Mouse (Mus musculus) neural tube, embryonic 15.5 days (tissue): ENCODE results near the gene Fam83c. TPM values are rescaled to one million over a fixed set of nuclear protein-coding genes. Genes with fewer than 3 reads are reported as not detected.

Experiments used
- ATAC-seq: fragments of 200-750 bp; cut with Nextera tagmentation; 2 replicates; pipeline ENCODE4 v1.8.0; 2017; ENCODE audit warnings: mild to moderate bottlenecking, moderate TSS enrichment, moderate library complexity; ENCODE audit not compliant: low FRiP score
- H3K27ac ChIP-seq: fragments of 300-500 bp; sonication (generic); replicated peaks from 2 replicates; pipeline ENCODE4 v1.5.1; 2015; ENCODE audit warnings: mild to moderate bottlenecking, inconsistent platforms
- H3K27me3 ChIP-seq: fragments of 300-500 bp; sonication (generic); replicated peaks from 2 replicates; pipeline ENCODE4 v1.6.1; 2015; ENCODE audit warnings: inconsistent platforms
- H3K36me3 ChIP-seq: fragments of 300-500 bp; sonication (generic); 2 replicates; pipeline ENCODE4 v1.6.1; 2015; ENCODE audit warnings: inconsistent platforms
- H3K4me1 ChIP-seq: fragments of 300-500 bp; sonication (generic); 2 replicates; pipeline ENCODE4 v1.6.1; 2015; ENCODE audit warnings: inconsistent platforms
- H3K4me2 ChIP-seq: fragments of 300-500 bp; sonication (generic); 2 replicates; pipeline ENCODE4 v1.6.1; 2015; ENCODE audit warnings: inconsistent platforms, mild to moderate bottlenecking, moderate library complexity
- H3K4me3 ChIP-seq: fragments of 300-500 bp; sonication (generic); replicated peaks from 2 replicates; pipeline ENCODE4 v1.5.1; 2015; ENCODE audit warnings: mild to moderate bottlenecking, inconsistent platforms
- H3K9ac ChIP-seq: fragments of 300-500 bp; sonication (generic); replicated peaks from 2 replicates; pipeline ENCODE4 v1.6.1; 2015; ENCODE audit warnings: mild to moderate bottlenecking, inconsistent platforms
- H3K9me3 ChIP-seq: fragments of 300-500 bp; sonication (generic); replicated peaks from 2 replicates; pipeline ENCODE4 v1.6.1; 2016; ENCODE audit warnings: inconsistent platforms
- WGBS: fragments of 180-500 bp; shearing (Covaris S2); methylation state at CpG from one replicate; pipeline ENCODE4 v1.1.7; 2015; ENCODE audit warnings: mixed read lengths; 5-methylcytosine and 5-hydroxymethylcytosine counted together
- polyA plus RNA-seq: library from polyadenylated mRNA; unstranded; fragments of >200 nt; fragmentation: Nextera tagmentation; extraction: Ambion mirVana; gene quantifications from 2 replicates; pipeline ENCODE4 v1.2.1, GENCODE M21; 2015

Gene Fam83c
- polyA plus RNA-seq = 0.52 and 0.72 TPM in 2 replicates

DNA sequence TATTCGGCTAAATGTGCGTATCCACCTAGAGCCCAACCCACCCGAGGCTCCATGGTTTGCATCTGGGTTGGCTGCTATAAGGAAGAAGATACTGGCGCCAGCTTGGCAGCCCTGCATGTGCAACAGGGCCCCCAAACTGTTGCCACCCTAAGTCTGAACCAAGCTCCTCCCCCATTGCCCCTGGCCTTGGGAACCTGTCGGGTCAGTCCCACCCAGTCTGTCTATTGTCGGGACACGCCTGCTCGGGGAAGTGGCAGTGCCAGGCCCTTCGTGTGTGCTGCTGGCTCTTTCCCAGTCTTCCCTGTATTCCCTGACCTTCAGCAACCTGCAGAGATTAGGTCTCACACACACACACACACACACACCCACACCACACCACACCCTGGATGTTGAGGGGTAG lies at the start of gene Fam83c:
Gene Fam83c (minus strand): TSS at position 123 of the 400 bp plus-strand sequence.
- no peaks in the 10 kb centered on the region for H3K36me3 ChIP-seq
- H3K27me3 ChIP-seq = no peaks in the 10 kb centered on the region
- no peak within 1 kb of the TSS for H3K4me2 ChIP-seq
- H3K4me1 ChIP-seq = no peaks in the 10 kb centered on the region
- H3K4me3 ChIP-seq = no peak within 1 kb of the TSS
- H3K27ac ChIP-seq = no peak within 1 kb of the TSS
- WGBS = 63% methylated on average over 9 of the region's 9 CpGs
- no peak within 1 kb of the TSS for H3K9ac ChIP-seq
- H3K9me3 ChIP-seq = no peaks in the 10 kb centered on the region
- no peak for ATAC-seq

DNA sequence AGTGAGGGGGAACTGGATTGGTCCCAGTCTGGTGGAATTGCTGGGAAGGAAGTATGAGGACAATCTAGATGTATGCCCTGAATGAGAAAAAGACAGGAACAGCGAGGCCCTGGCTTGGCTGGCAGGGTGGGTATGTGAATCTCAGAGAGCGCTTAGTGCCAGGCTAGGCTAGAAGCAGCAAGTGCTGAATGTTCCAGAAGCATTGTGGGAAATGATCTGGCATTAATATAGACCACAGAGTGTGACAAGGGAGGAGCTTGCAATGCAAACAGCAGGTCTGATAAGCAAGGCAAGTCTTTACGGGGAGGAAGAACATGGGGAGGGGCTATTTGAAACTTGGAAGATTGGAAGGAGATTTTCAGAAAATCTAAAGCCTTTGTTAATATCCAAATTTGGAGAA lies 47.4 kb upstream of the Fam83c start:
- H3K9me3 ChIP-seq = no peaks in the 10 kb centered on the region
- H3K36me3 ChIP-seq = peaks cover 28% of the 10 kb centered on the region
- no peak overlapping the region for H3K4me3 ChIP-seq
- 95% methylated on average over 3 of the region's 3 CpGs for WGBS
- no peak overlapping the region for H3K27ac ChIP-seq
- no peaks in the 10 kb centered on the region for H3K4me1 ChIP-seq
- no peaks in the 10 kb centered on the region for H3K27me3 ChIP-seq
- no peak overlapping the region for H3K4me2 ChIP-seq
- no peak overlapping the region for H3K9ac ChIP-seq
- no peak for ATAC-seq

DNA sequence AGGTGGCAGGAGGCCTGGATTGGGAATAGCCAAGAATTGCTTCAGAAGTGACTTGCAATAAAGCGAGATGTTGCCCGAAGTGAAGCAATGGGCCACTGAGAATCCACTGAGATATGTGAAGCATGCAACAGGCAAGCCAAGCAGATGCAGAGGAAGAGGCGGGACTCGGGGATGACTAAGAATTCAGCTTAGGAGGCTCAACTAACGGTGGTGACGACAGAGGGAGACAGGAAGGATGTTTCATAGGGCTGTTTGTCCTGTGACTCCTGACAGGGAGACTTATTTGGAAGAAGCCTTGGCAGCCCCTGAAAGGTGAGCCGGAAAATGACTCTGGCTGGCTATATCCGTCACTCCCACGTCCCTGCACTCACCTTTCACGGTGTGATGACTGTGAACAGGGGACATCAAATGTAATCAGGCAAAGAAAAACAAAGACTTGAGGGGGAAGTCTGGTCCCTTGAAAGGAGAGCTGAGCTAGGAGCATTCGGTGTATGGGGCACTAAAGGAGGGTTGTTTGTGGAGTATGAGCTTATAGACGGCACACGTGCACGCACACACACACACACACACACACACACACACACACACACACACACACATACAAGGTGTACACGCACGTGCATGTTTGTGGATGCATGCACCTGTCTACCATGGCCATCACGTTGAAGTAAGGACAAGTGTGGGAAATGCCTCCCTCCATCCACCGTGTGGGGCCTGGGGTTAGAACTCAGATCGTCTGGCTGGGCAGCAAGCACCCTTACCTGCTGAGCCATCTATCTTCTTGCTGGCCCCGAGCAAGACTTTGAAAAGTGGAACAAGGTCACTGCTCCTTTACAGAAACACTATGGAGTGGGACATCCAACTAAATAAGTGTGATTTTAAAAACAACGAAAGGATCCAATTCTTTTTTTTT lies 44.6 kb upstream of the Fam83c start:
- Histone ChIP-seq H3K4me1 (no peaks in the 10 kb centered on the region), H3K9ac (no peak overlapping the region), H3K9me3 (no peaks in the 10 kb centered on the region), H3K4me3 (no peak overlapping the region), H3K27me3 (no peaks in the 10 kb centered on the region), H3K4me2 (no peak overlapping the region), H3K27ac (no peak overlapping the region), H3K36me3 (peaks cover 32% of the 10 kb centered on the region)
- WGBS = 87% methylated on average over 21 of the region's 21 CpGs
- no peak for ATAC-seq

DNA sequence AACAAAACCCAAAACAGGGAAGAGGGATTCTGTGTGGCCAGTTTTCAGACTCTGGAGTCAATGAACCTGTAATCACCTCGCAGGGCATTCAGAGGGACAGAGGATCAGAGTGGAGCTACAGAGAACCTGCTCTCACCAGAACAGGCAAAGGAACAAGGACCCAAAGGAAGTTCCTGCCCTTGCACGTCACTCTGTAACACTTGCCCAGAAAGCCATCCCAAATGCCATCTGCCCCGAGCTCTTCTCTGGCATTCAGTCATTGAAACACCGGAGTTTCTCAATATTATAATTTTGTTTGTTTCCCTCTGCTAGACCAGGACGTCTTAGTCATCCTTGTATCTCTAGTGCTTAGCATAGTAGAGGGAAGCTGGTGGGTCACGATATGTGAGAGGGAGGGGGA lies 39.0 kb upstream of the Fam83c start:
- Histone ChIP-seq H3K27me3 (no peaks in the 10 kb centered on the region), H3K4me3 (no peak overlapping the region), H3K4me2 (no peak overlapping the region), H3K4me1 (peaks cover 24% of the 10 kb centered on the region), H3K9me3 (no peaks in the 10 kb centered on the region), H3K27ac (peak overlapping the region; percentile 61), H3K9ac (no peak overlapping the region), H3K36me3 (peaks cover 21% of the 10 kb centered on the region)
- ATAC-seq = no peak
- 72% methylated on average over 6 of the region's 6 CpGs for WGBS

DNA sequence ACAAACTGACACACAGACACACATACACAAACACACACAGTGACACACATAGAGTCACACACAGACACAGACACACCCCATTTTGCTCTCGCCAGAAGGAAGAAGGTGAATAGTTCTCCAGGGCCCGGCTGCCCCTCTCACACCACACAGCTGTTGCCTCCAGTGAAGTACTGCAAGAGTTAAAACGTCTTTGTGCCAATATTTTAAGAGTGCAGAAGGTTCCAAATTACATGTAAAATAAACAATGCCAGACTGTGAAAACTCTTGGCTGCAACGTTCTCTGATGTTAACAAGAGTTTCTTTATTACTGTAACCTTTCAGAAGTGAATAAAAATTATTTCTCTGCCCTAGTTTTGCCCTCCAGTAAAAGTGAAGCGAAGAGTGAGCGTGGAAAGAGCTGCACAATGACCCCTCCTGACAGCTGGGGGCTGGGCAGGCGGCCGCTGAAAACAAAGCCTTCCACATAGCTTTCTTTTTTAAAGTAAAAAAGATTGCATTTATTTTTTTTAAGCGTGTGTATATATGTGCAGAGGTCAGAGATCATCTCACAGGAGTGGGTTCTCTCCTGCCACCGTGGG lies 38.4 kb upstream of the Fam83c start:
- WGBS = 31% methylated on average over 10 of the region's 10 CpGs
- Histone ChIP-seq H3K9ac (no peak overlapping the region), H3K27ac (peak overlapping the region; percentile 61), H3K9me3 (no peaks in the 10 kb centered on the region), H3K4me3 (no peak overlapping the region), H3K4me1 (peaks cover 24% of the 10 kb centered on the region), H3K4me2 (no peak overlapping the region), H3K27me3 (no peaks in the 10 kb centered on the region), H3K36me3 (peaks cover 21% of the 10 kb centered on the region)
- ATAC-seq = no peak

DNA sequence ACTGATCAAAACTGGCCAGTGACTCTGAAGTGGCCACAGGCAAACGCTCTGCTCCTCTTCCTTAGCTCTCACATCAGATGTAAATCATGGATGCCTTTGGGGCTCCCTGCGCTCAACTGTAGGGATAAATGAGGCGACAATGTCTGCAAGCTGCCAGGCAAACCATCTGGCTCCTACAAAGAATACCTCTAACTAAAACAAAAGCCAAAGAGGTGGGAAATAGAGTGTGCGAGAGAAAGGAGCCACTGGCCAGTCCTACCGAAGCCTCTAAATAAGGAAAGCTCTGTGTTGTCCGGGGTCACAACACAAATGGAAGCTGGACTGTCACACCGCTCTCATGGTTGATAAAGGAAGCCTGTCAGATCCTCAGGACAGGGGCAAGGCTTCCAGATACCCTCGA lies 37.8 kb upstream of the Fam83c start:
- no peaks in the 10 kb centered on the region for H3K27me3 ChIP-seq
- H3K9ac ChIP-seq = no peak overlapping the region
- peak overlapping the region; percentile 61 for H3K27ac ChIP-seq
- peaks cover 21% of the 10 kb centered on the region for H3K36me3 ChIP-seq
- 26% methylated on average over 8 of the region's 8 CpGs for WGBS
- H3K4me1 ChIP-seq = peaks cover 24% of the 10 kb centered on the region
- no peak overlapping the region for H3K4me3 ChIP-seq
- no peak for ATAC-seq
- no peaks in the 10 kb centered on the region for H3K9me3 ChIP-seq
- no peak overlapping the region for H3K4me2 ChIP-seq

DNA sequence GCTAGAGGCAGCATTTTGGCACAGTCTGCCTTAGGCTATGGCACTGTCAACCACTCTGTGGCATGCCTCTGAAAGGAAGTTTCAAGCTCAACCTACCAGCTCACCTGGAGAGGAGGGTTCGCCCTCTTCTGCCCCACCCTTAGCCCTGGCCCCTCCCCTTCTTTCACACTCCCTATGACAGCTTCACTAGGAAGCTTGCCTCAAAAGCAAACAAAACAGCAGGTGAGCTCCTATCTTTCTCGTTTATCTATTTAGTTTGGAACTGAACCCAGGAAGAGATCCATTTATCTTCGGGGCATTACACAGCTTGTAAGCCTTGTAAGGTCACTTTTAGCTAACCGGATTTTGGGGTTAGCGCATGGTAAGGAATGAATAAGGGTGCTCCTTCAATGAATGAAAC lies 35.1 kb upstream of the Fam83c start:
- Histone ChIP-seq H3K4me1 (peaks cover 24% of the 10 kb centered on the region), H3K9me3 (no peaks in the 10 kb centered on the region), H3K9ac (no peak overlapping the region), H3K4me3 (no peak overlapping the region), H3K27me3 (no peaks in the 10 kb centered on the region), H3K27ac (no peak overlapping the region), H3K4me2 (no peak overlapping the region), H3K36me3 (no peaks in the 10 kb centered on the region; the same call in 1 of the 2 replicates)
- ATAC-seq = no peak
- WGBS = 80% methylated on average over 5 of the region's 5 CpGs

DNA sequence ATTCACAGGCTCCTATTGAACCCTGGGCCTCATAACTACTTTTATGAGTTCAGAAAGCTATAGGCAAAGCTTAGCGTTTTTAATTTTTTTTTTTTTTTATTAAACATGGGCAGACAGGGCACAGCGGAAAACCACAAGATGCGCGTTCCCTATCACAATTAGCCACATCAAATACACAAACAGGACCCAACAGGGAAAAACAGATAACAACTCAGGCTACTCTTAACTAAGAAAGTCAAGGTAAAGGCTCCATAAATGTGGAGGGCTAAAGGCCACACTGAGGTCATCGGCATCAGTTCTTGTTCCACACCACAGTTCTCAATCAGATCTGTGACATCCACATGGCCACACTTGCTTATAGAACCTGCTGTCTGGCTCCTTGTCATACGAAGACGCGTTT lies 33.7 kb upstream of the Fam83c start:
- Histone ChIP-seq H3K9ac (no peak overlapping the region), H3K4me3 (no peak overlapping the region), H3K9me3 (no peaks in the 10 kb centered on the region), H3K27me3 (no peaks in the 10 kb centered on the region), H3K27ac (no peak overlapping the region), H3K4me1 (peaks cover 32% of the 10 kb centered on the region), H3K36me3 (no peaks in the 10 kb centered on the region; the same call in 1 of the 2 replicates), H3K4me2 (no peak overlapping the region)
- ATAC-seq = no peak
- WGBS = 97% methylated on average over 8 of the region's 8 CpGs

DNA sequence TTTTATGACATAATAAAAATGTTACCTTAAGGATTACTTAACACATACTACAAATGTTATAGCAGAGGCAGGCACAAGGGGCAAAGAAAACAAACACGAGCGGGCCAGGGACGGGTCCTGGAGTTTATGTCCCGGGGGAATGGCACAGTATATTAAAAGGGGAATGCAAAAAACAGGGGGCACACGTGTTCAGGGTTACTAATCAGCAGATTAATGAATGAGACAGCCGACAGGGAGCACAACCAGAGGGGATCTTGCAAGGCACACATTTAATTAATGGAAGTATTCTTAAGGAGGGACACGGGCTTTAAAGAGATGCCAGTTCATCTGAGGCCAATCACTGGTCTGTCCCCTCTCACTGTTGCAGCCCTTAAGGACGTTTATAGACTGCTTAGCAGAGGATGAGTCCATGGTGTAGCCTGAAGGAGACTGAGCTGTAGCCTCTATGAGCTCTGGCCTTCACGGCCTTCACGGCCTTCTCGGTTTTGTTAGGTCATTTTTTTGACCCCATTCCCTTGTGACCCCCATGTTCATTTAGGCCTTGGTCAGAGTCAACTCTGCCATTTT lies 28.7 kb upstream of the Fam83c start:
- peak; percentile 72 for ATAC-seq
- Histone ChIP-seq H3K27me3 (no peaks in the 10 kb centered on the region), H3K9ac (no peak overlapping the region), H3K9me3 (no peaks in the 10 kb centered on the region), H3K4me1 (peaks cover 23% of the 10 kb centered on the region), H3K4me3 (no peak overlapping the region), H3K4me2 (peak overlapping the region; percentile 39), H3K36me3 (no peaks in the 10 kb centered on the region; the same call in 1 of the 2 replicates), H3K27ac (peak overlapping the region; percentile 65)
- WGBS = 27% methylated on average over 11 of the region's 11 CpGs

DNA sequence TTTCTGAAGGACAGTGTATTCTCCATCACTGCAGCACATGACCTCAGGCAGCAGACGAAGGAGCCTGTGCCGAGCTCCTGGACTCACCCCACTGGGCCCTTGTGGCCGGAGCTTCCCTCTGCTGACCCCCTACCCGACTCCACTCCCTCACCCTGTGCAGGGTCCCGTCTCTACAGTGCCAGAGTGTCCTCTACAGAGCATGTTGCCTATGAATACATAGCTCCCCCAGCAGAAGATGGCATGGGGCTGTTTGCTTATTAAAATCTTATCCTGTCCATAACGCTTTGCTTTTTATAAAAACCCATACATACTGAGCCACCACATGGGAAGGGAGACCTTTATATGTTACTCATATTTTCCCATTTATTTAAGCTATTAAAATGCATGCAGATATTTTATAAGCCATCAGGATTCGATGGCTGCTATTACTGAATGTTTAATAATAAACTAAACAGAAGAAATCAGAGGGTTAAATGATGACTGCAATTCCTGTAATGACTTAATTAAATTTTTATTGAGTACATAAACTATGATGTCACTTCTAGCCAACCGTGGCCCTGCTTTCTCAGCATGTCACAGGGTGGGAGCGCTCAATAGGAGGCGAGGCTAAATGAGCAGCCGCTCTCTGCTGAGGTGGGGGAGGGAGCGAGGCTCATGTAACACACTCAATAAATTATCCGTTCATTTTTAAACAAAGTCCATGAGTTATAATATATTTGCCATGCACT lies 28.1 kb upstream of the Fam83c start:
- peak overlapping the region; percentile 74 for H3K27ac ChIP-seq
- H3K4me3 ChIP-seq = no peak overlapping the region
- no peaks in the 10 kb centered on the region for H3K9me3 ChIP-seq
- H3K4me1 ChIP-seq = peaks cover 23% of the 10 kb centered on the region
- H3K9ac ChIP-seq = no peak overlapping the region
- H3K27me3 ChIP-seq = no peaks in the 10 kb centered on the region
- ATAC-seq = peak; percentile 97
- H3K36me3 ChIP-seq = peaks cover under 1% of the 10 kb centered on the region; the same call in 1 of the 2 replicates
- H3K4me2 ChIP-seq = peak overlapping the region; percentile 39
- WGBS = 28% methylated on average over 13 of the region's 13 CpGs

DNA sequence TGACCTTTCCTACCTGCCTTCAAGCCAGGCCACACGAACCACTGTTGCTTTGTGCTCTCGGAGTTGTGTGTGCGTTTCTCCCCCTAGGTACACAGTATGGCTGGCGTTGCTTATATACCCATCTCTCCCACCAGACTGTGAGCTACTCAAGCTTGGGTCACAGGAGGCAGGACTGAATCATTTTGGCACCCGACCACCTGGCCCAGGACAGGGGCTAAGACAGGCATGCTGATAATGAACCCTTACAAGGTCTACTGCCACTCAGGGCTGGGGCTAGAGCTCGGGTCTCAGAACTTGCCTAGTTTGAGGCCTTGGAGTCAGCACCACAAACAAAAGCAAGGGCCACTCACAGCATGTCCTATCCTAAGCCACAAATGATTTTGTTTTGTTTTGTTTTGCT lies 26.9 kb upstream of the Fam83c start:
- no peak for ATAC-seq
- Histone ChIP-seq H3K27ac (no peak overlapping the region), H3K9me3 (no peaks in the 10 kb centered on the region), H3K4me1 (peaks cover 23% of the 10 kb centered on the region), H3K27me3 (no peaks in the 10 kb centered on the region), H3K9ac (no peak overlapping the region), H3K36me3 (peaks cover 6% of the 10 kb centered on the region), H3K4me3 (no peak overlapping the region), H3K4me2 (no peak overlapping the region)
- WGBS = 92% methylated on average over 6 of the region's 6 CpGs
